Mouse (Mus musculus): ENCODE data around the gene Itih3.

The Itih3 gene

DNA sequence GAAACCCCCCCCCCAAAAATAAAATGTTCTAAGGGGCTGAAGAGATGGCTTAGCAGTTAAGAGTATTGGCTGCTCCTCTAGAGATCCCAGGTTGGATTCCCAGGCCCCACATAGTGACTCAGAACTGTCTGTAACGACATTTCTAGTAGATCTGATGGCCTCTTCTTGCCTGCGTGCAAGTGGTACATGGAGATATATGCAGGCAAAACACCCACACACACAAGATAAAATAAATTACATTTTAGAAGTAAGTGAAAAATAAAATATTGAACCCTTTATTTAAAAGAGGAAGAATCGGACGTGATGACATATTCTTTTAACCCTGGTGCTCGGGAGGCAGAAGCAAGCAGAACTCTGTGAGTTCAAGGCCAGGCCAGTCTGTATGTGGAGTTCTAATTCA is 20.9 kb downstream of the Itih3 start:
- no peak for DNase-seq (ENCODE audit: low spot score in 2 of 2)

DNA sequence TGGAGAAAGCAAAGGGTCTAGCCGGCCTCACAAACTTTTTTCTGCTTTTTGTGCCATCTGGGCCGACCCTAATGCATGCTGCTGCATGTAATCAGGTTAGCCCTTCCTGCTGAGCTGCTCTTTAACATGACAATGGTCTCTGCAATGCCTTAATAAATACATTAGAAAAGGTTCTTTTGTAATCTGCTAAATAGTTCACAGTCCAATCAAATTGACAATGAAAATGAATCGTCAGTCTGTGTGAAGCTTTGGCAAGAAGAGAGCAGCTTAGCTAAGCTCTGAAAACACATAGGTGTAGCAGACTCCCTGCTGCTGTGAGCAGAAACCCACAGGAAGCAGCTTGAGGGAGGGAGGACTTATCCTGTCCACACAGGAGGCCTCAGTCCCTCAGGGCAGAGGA is 23.6 kb downstream of the Itih3 start:
- DNase-seq (ENCODE audit: low spot score in 2 of 2): no peak

DNA sequence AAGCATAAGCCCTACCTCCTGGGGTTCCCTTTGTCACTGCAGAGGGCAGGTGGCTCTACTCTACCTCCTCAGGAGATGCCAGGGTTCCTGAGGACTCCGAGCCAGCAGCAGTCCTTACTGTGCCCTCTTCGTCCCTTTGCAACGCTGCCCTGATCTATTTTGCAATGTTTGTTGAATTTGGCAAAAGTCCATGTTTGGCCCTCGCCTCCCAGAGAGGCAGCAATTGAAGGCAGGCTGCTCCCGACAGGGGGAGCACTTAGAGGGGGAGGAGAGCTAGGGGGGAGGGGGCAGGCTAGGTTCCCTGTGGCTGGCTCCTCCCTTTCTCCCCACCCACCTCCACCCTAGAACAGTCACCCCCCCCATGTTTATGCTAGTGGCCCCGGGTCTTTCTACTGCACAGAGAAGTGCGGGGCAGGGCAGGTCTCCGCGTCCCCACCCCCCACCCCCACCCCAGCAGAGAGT is 35.3 kb downstream of the Itih3 start:
- DNase-seq (ENCODE audit: low spot score in 2 of 2): no peak

DNA sequence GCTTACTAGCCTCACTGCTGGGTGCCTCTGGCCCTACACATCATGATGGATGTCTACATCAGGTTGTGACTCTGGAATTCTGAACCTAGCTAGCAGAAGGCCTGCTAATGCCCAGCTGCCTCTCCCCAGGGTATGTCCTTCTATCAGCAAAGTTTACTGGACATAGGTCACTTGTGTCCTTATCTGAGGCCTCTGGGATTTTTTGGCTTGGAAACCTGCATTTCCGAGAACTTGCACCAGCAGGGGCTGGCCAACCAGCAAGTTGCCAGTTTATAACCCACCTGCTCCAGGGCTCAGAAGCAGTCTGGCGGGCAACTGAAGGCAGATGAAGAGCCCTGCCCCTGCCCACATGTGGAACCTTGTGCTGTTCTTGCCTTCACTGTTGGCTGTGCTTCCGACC is 37.4 kb downstream of the Itih3 start, which contains the start of gene Itih4:
Gene Itih4 (plus strand): TSS at position 273 of the 400 bp plus-strand sequence.
- DNase-seq (ENCODE audit: low spot score in 2 of 2): no peak

- no peak for DNase-seq (ENCODE audit: low spot score in 2 of 2)
These were observed 38.3 kb downstream of the Itih3 start for GRCm38 (mm10) chr14:30885298-30885697.

- no peak for DNase-seq (ENCODE audit: low spot score in 2 of 2)
These were observed 41.8 kb downstream of the Itih3 start for GRCm38 (mm10) chr14:30881718-30882108.

- no peak for DNase-seq (ENCODE audit: low spot score in 2 of 2)
These were observed 42.5 kb downstream of the Itih3 start for GRCm38 (mm10) chr14:30880811-30881717.

- no peak for DNase-seq (ENCODE audit: low spot score in 2 of 2)
These were observed 43.3 kb downstream of the Itih3 start for GRCm38 (mm10) chr14:30880251-30880650.

- DNase-seq (ENCODE audit: low spot score in 2 of 2): no peak
These were observed 43.8 kb downstream of the Itih3 start for GRCm38 (mm10) chr14:30879794-30880193.

DNA sequence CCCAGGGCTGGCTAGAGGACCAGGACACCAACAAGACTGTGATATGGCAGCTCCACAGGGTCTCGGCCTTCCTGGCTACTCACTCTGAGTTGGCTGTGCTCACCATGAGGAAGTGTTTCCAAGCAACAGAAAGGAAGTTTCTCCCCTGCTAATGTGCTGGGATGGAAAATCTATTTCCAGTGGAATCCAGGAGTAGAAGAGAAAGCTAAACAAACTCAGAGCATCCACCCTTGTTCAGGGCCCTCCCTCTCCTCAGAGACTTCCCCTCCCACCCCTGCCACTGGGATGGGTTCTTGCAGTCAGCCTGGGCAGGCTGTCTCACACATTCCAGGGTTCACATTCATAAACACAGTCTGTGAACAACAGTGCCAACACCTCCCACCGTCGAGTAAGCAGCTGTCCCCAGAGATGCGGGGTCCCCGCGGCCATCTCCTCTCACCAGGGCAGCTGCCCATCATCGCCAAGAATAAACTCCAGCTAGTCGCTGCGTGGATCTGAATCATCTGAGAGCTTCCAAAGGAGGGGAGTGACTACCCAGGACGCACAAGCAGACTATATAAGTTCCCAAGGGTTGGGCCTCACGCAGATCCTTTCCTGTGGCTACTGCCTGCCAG is 44.5 kb downstream of the Itih3 start, which contains the start of gene Mustn1:
Gene Mustn1 (plus strand): TSS at position 243 of the 614 bp plus-strand sequence.
- no peak for DNase-seq (ENCODE audit: low spot score in 2 of 2)

- DNase-seq (ENCODE audit: low spot score in 2 of 2): no peak
These were observed 45.7 kb downstream of the Itih3 start for GRCm38 (mm10) chr14:30877827-30878226.

GRCm38 (mm10) chr14:30876451-30876850 is 47.1 kb downstream of the Itih3 start:
- DNase-seq (ENCODE audit: low spot score in 2 of 2): no peak

DNA sequence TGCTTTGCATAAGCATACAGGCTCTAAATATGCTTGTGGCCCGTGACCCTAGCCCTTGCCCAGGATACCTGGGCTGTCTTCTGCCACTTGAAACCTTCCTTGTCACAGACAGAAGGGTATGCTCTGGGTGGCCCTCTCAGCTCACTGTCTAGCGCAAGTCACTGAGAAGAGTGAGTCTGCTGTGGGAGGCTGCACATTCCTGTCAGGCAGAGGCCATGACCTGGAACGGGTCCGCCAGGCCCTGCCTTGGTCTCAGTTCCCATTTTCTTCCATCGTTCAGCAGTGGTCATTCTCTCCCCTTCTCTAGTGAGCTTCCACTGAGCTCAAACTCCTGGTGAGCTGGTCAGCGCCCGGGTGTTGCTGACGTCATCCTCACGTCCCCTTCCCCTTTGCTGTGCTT is 47.6 kb downstream of the Itih3 start:
- DNase-seq (ENCODE audit: low spot score in 2 of 2): no peak

GRCm38 (mm10) chr14:30875130-30875865 is 48.3 kb downstream of the Itih3 start:
- no peak for DNase-seq (ENCODE audit: low spot score in 2 of 2)

GRCm38 (mm10) chr14:30874095-30874700 is 49.4 kb downstream of the Itih3 start:
- no peak for DNase-seq (ENCODE audit: low spot score in 2 of 2)

DNA sequence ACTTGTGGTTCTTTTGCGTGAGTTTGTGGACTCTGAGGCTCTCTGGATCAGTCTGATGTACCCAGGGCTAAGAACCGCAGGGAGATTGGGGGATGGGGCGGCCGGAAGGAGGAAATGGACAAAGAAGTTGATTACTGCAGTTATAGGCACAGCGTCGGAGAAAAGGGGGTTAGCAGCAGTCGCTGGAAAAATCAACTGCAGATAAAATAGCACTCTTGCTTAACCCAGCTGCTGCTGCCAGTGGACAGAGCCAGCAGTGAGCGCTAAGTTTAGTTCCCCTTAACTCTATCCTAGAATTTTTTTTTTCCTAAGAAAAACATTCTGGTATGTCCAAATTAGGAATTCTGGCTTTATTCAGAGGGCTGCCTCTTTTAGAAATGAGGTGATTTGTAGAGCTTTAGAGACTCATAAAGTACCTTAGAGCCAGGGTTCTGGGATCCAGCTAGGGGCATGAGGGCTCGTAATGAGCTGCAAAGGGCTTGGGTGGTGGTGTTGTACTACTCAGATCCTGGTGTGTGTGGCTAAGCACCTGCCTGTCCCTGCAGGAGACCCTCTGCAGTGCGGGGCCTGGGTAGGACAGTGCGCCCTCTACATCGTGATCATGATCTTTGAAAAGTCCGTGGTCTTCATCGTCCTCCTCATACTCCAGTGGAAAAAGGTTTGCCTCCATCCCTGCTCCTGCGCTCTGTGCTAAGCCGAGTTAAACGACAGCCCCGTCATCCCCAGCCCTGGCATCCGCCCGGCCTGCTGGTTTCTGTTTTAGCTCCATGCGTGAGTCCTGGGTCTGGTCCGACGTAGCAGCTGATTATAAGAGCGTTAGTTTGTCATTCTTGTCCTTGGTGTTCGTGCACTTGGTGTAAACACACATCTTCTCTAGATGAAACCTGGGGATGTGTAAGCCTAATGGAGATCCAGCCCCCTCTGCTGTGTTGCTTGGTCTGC is 53.1 kb downstream of the Itih3 start:
- DNase-seq (ENCODE audit: low spot score in 2 of 2): no peak

DNA sequence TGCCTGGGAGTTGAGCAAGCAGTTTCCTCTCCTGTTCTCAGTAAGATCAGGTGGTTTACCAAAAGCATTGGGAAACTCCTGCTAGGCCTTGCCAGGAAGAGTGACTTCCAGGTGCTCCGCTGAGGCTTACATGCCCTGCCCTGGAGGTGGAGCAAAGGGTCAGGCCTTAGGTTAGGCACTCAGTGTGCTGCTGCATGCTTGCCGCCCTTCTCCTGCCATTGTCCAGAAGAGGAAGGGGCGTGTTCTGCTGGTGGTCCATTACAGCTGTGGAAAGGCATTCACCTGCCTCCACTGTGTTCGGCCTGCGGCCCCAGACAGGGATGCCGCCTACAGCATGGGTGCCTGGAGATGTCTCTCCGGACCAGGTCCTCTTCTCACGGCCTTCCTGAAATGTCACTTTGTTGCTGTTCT is 54.2 kb downstream of the Itih3 start:
- no peak for DNase-seq (ENCODE audit: low spot score in 2 of 2)

- no peak for DNase-seq (ENCODE audit: low spot score in 2 of 2)
These were observed 54.7 kb downstream of the Itih3 start for GRCm38 (mm10) chr14:30868826-30869225.

GRCm38 (mm10) chr14:30867042-30867441 is 56.5 kb downstream of the Itih3 start:
- DNase-seq (ENCODE audit: low spot score in 2 of 2): peak; percentile 62 to 80

- DNase-seq (ENCODE audit: low spot score in 2 of 2): no peak
These were observed 58.2 kb downstream of the Itih3 start for GRCm38 (mm10) chr14:30865311-30865710.

- DNase-seq (ENCODE audit: low spot score in 2 of 2): no peak
These were observed 61.2 kb downstream of the Itih3 start for GRCm38 (mm10) chr14:30862368-30862767.

Measured in urinary bladder, postnatal 4 days (tissue).